Mouse (Mus musculus) lung, postnatal 0 days (tissue): Measurements from ENCODE around the gene Gpm6b.

ENCODE experiments used
- CTCF ChIP-seq: IDR thresholded peaks from 2 replicates; pipeline ENCODE4 v1.5.1; 2016; ENCODE audit warnings: antibody characterized with exemption, mild to moderate bottlenecking
- EP300 ChIP-seq: IDR thresholded peaks from 2 replicates; pipeline ENCODE4 v1.6.1; 2016; ENCODE audit warnings: antibody characterized with exemption, mild to moderate bottlenecking, control low read depth

GRCm38 (mm10) chrX:166339911-166340310 is 101.2 kb downstream of the Gpm6b start:
- TF ChIP-seq CTCF (no peak), EP300 (no peak)
